Mouse (Mus musculus) megakaryocyte, embryonic 14.5 days (primary cell): ENCODE measurements around the gene Nr6a1. TPM values are rescaled to one million over a fixed set of nuclear protein-coding genes. Genes with fewer than 3 reads are reported as not detected.

ENCODE experiments used
- H3K27me3 ChIP-seq: replicated peaks from 2 replicates; pipeline ENCODE3; 2012; ENCODE audit warnings: inconsistent platforms
- H3K36me3 ChIP-seq: replicated peaks from 2 replicates; pipeline ENCODE3; 2012; ENCODE audit warnings: low read length, inconsistent platforms, mixed read lengths
- H3K4me1 ChIP-seq: 2 replicates; pipeline ENCODE4 v1.6.1; 2012; ENCODE audit warnings: inconsistent platforms
- H3K4me3 ChIP-seq: replicated peaks from 2 replicates; pipeline ENCODE3; 2012; ENCODE audit warnings: moderate library complexity, mild to moderate bottlenecking, inconsistent platforms
- H3K9me3 ChIP-seq: 2 replicates; pipeline ENCODE4 v1.6.1; 2012; ENCODE audit warnings: inconsistent platforms
- FLI1 ChIP-seq: IDR thresholded peaks from 2 replicates; pipeline ENCODE4 v1.6.1; 2012; ENCODE audit warnings: low read length, inconsistent platforms, mixed read lengths
- GATA1 ChIP-seq: IDR thresholded peaks from 3 replicates; pipeline ENCODE4 v1.6.1; 2012; ENCODE audit warnings: mixed read lengths, low read length, inconsistent platforms, borderline replicate concordance
- polyA plus RNA-seq: library from polyadenylated mRNA; stranded (reverse); fragments of >175 nt; gene quantifications from 2 replicates; pipeline ENCODE4 v1.2.3, GENCODE M21; 2012; ENCODE audit warnings: low replicate concordance; ENCODE audit not compliant: insufficient read depth

Gene Nr6a1
- polyA plus RNA-seq, 1 experiment = 0.25 TPM

- TF ChIP-seq GATA1 (no peak), FLI1 (no peak)
- H3K4me1 ChIP-seq = peaks cover 10% of the 10 kb centered on the region
- H3K9me3 ChIP-seq = no peaks in the 10 kb centered on the region
- H3K36me3 ChIP-seq = no peaks in the 10 kb centered on the region
- no peak overlapping the region for H3K4me3 ChIP-seq
- no peaks in the 10 kb centered on the region for H3K27me3 ChIP-seq
Observed at GRCm38 (mm10) chr2:38829521-38829920, 98.0 kb downstream of the Nr6a1 start.

DNA sequence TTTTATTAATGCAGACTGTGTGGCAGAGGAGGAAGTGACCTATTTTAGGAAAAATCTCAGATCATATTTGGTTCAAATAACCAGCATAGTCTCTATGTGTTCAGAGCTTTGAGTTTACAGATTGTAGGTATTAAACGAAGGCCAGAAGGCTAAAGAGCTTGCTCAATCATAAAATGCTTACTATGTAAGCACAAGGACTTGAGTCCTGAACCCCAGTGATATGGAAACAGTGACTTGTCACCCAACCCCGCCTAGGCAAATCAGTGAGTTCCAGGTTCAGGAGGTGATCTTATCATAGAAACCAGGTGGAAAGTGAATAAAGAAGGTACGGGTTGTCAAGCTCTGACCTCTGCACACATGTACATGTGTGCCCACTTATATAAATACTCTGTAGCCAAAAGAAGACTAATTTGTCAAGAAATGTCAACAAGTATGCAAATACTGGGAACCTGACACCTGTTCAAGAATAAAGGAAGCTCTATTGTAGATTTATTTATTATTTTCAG lies 99.6 kb downstream of the Nr6a1 start:
- no peaks in the 10 kb centered on the region for H3K27me3 ChIP-seq
- H3K9me3 ChIP-seq = no peaks in the 10 kb centered on the region
- TF ChIP-seq GATA1 = no peak
- no peak for TF ChIP-seq FLI1
- no peak overlapping the region for H3K4me3 ChIP-seq
- H3K36me3 ChIP-seq = no peaks in the 10 kb centered on the region
- peaks cover 20% of the 10 kb centered on the region for H3K4me1 ChIP-seq

GRCm38 (mm10) chr2:38826189-38826588 lies 101.3 kb downstream of the Nr6a1 start:
- TF ChIP-seq GATA1 (no peak), FLI1 (no peak)
- peaks cover 22% of the 10 kb centered on the region for H3K4me1 ChIP-seq
- no peaks in the 10 kb centered on the region for H3K36me3 ChIP-seq

DNA sequence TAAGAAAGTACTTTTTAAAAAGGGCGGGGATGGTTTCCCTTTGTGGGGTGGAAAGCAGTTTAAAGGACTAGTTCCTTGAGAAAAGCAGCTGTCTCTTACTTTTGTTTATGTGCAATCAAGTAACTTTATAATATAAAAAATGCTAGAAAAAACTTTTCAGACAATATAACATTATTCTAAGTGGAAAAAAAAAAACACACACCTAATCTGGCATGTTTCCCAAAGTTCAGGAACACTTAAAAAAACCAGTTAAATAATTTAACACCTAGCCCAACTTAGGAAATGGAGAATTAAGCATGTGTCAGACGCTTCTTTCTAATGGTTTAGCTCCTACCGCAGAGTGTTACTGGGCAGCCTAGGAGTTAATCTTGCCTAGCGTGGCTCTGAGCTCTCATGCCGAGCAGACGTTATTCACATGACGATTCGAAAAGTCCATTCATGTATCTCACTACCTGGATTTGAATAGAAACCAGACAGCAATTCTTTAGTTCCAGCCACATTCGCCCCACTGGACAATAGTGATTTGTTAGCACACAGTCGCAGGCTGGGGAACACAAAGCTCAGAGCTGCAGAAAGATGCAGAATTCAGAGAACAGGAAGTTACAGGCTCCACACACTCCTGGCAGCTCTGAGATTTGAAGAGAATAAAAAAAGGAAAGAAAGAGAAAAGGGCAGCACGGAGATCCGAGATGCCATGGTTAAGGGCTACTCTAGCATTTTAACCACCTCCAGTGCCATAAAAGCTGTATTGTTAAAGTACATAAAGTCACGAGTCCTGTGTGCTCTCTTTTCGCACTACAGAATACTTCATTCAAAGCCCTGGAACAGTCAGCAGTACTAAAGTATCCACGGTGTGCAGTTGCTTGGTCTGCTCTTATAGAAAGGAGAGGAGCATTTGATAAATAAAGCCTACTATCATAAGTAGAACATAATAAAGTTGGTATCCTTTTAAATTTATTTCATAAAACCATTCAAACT lies 102.4 kb downstream of the Nr6a1 start:
- peaks cover 22% of the 10 kb centered on the region for H3K4me1 ChIP-seq
- TF ChIP-seq GATA1 = no peak
- TF ChIP-seq FLI1 = no peak
- H3K4me3 ChIP-seq = peak overlapping the region; percentile 86
- H3K9me3 ChIP-seq = no peaks in the 10 kb centered on the region
- no peaks in the 10 kb centered on the region for H3K36me3 ChIP-seq
- H3K27me3 ChIP-seq = no peaks in the 10 kb centered on the region

More at GRCm38 (mm10) chr2:38826189-38826588, 101.3 kb downstream of the Nr6a1 start:
- Histone ChIP-seq H3K9me3 (no peaks in the 10 kb centered on the region), H3K27me3 (no peaks in the 10 kb centered on the region), H3K4me3 (no peak overlapping the region)

DNA sequence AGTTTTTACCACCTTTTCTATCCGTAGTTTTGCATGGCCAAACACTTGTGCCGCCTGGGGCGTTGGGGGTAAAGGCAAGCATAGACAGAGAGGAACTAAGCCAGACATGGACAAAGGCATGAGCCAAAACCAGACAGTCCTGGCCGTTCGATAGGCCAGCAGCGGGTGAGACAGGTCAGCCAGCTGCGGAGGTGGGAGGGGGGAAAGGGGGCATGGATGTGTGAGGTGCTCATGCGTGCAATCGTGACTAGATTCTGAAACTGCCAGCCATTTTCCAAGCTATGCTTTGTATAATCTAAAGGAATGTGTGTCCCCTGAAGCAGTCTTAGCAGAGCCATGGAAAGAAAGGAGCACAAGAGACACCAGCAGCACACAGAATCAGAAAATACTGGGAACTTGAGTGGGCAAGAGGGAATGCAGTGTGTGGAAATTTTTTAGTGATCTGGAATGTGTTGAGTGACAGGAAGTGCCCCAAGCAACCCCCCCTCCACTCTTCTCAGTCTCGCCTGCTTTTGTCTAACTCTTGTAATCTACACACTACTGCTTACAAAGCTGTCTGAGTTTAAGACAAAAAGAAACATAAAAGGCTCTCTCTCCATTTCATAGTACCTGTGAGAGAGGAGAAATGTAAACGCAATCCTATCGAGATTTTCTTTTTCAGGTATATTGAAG lies 103.4 kb downstream of the Nr6a1 start:
- no peaks in the 10 kb centered on the region for H3K9me3 ChIP-seq
- H3K27me3 ChIP-seq = no peaks in the 10 kb centered on the region
- TF ChIP-seq GATA1 = no peak
- no peak for TF ChIP-seq FLI1
- peak overlapping the region; percentile 92 for H3K4me3 ChIP-seq
- H3K36me3 ChIP-seq = no peaks in the 10 kb centered on the region
- H3K4me1 ChIP-seq = peaks cover 22% of the 10 kb centered on the region

GRCm38 (mm10) chr2:38823406-38823805 lies 104.1 kb downstream of the Nr6a1 start:
- no peaks in the 10 kb centered on the region for H3K27me3 ChIP-seq
- peaks cover 22% of the 10 kb centered on the region for H3K4me1 ChIP-seq
- no peaks in the 10 kb centered on the region for H3K9me3 ChIP-seq
- TF ChIP-seq FLI1 (no peak), GATA1 (no peak)
- H3K4me3 ChIP-seq = peak overlapping the region; percentile 92
- H3K36me3 ChIP-seq = no peaks in the 10 kb centered on the region

GRCm38 (mm10) chr2:38822995-38823394 lies 104.5 kb downstream of the Nr6a1 start:
- Histone ChIP-seq H3K4me3 (peak overlapping the region; percentile 92), H3K9me3 (no peaks in the 10 kb centered on the region)
- no peak for TF ChIP-seq GATA1
- TF ChIP-seq FLI1 = no peak

GRCm38 (mm10) chr2:38817487-38817886 lies 110.0 kb downstream of the Nr6a1 start:
- Histone ChIP-seq H3K9me3 (no peaks in the 10 kb centered on the region), H3K4me1 (no peaks in the 10 kb centered on the region), H3K27me3 (no peaks in the 10 kb centered on the region), H3K36me3 (no peaks in the 10 kb centered on the region), H3K4me3 (no peak overlapping the region)
- TF ChIP-seq FLI1 = no peak
- no peak for TF ChIP-seq GATA1

More at GRCm38 (mm10) chr2:38822995-38823394, 104.5 kb downstream of the Nr6a1 start:
- Histone ChIP-seq H3K36me3 (no peaks in the 10 kb centered on the region), H3K4me1 (peaks cover 22% of the 10 kb centered on the region), H3K27me3 (no peaks in the 10 kb centered on the region)

DNA sequence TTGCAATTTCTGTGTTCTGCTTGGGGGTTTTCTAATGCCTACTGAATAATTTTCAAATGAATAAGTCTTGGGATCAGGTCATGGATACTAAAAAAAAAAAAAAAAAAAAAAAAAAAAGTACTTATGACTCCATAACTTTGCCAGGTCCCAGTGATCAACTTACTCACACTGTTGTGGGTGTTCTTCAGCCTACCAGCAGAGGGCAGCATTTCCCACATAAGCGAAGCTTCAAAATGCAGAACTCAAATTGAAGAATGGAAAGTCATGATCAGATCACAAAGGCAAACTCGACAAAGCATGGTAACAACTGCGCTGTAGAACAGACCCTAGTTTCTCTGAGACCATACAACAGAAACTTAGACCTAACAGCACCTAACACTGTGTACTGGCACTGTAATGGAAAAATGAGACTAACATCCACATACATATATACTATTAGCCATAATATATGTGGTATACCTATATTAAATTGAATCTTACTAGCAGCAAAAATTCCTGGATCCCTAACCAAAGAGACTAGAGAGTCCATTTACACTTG lies 130.3 kb downstream of the Nr6a1 start:
- Histone ChIP-seq H3K9me3 (no peaks in the 10 kb centered on the region), H3K36me3 (no peaks in the 10 kb centered on the region), H3K4me1 (no peaks in the 10 kb centered on the region), H3K27me3 (no peaks in the 10 kb centered on the region), H3K4me3 (peak overlapping the region; percentile 73)
- TF ChIP-seq GATA1 = no peak
